In the genomic region with DNA sequence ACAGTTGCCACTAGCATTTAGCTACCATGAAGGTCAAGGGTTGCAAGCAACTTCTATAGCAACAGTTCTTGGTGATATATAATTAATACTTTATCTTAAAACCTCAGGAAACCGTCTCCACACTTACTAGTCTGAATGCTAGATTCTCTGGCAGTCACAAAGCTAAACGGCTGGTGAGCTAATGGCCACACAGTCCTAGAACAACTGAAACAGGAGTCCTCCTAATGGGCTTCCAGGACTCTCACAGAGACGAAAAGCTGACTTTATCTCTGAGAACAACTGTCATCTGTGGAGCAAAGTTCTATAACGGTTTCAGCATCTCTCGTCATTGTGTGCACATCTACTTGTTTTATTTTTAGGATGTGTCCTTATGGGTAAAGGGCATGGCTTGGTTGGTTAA, we compare ENCODE assay signal across 21 mouse cellular contexts. TPM values are rescaled to one million over a fixed set of nuclear protein-coding genes. Genes with fewer than 3 reads are reported as not detected.
"Had no signal": no experiment of that assay in that cellular context is flagged by ENCODE, and none has a peak within 500 bp of the region (broad histone marks: within the 10 kb centered on the region; RNA-seq: fewer than 3 reads in every experiment).

No protein-coding gene starts in this region.

- H3K4me2 ChIP-seq: limb, embryonic 12.5 days; limb, embryonic 15.5 days; liver, embryonic 11.5 days; lung, embryonic 14.5 days; midbrain, embryonic 12.5 days; midbrain, embryonic 15.5 days; neural tube, embryonic 13.5 days had no signal

- H3K27ac ChIP-seq: limb, embryonic 12.5 days; limb, embryonic 15.5 days; liver, embryonic 14.5 days; macrophage; midbrain, embryonic 12.5 days; midbrain, embryonic 15.5 days; neural tube, embryonic 13.5 days; stomach, postnatal 0 days had no signal

- H3K27me3 ChIP-seq: limb, embryonic 12.5 days; limb, embryonic 15.5 days; megakaryocyte, embryonic 14.5 days; midbrain, embryonic 12.5 days; midbrain, embryonic 15.5 days; neural tube, embryonic 13.5 days had no signal

- DNase-seq: kidney, postnatal 14 days; kidney, postnatal 4 days; left cerebral cortex, postnatal 4 days; liver, postnatal 0 days; thymus, adult 2 months; thymus, postnatal 4 days had no signal

- H3K9ac ChIP-seq: limb, embryonic 12.5 days; limb, embryonic 15.5 days; liver, embryonic 14.5 days; liver, postnatal 0 days; lung, embryonic 14.5 days; midbrain, embryonic 12.5 days; midbrain, embryonic 15.5 days; neural tube, embryonic 13.5 days had no signal

- ATAC-seq: liver, postnatal 0 days; lung, postnatal 0 days; midbrain, embryonic 15.5 days had no signal

- H3K9me3 ChIP-seq: limb, embryonic 12.5 days; limb, embryonic 15.5 days; megakaryocyte, embryonic 14.5 days; midbrain, embryonic 12.5 days; midbrain, embryonic 15.5 days; neural tube, embryonic 13.5 days had no signal

- H3K4me3 ChIP-seq: limb, embryonic 12.5 days; limb, embryonic 15.5 days; megakaryocyte, embryonic 14.5 days; midbrain, embryonic 12.5 days; midbrain, embryonic 15.5 days; myocyte; neural tube, embryonic 13.5 days had no signal

- H3K36me3 ChIP-seq: limb, embryonic 12.5 days; limb, embryonic 15.5 days; midbrain, embryonic 12.5 days; midbrain, embryonic 15.5 days; neural tube, embryonic 13.5 days had no signal

RNA-seq across cellular contexts. Expression of a gene that starts 15.0 kb away (rescaled TPM):
- total RNA-seq: monocyte, adult 5-6 weeks had no signal
- polyA plus RNA-seq: liver, postnatal 0 days; macrophage; myocyte; small intestine, adult 2 months had no signal
